Mouse (Mus musculus) left cerebral cortex, adult 11 months (tissue): Measurements from ENCODE around the gene Maml3.

Experiments
- DNase-seq: peaks from one replicate; pipeline ENCODE4 v3.0.0; 2022; ENCODE audit warnings: low spot score

Gene Maml3

DNA sequence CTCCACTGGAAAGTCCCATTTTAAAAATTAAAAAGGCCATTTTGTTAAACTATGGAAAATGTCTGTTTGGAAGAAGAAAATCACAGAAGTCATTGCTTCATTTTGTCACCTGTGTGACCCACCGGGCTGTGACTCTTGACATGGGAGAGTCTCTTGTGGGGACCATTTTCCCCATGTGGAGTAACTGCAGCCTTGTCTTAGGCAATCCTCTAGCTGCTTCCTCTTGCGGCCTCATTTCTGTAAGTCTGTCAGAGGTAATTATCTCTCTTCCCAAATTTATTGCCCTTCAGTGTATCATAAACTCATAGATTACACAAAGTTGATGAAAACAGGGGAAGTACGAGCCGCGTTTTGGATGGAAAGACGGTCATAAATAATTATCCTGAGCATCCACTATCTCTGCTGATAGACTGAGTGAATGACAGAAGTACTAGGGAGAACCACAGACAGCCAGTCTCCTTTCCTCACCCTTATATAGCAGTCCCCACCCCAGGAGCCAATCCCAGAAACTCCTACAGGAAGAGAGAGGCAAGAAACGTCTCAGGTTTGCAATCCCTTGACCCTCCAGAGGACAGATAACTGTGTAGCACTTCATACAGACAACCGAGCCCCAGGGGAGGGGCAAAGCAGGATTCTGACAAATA is 14.5 kb downstream of the Maml3 start:
- no peak for DNase-seq

DNA sequence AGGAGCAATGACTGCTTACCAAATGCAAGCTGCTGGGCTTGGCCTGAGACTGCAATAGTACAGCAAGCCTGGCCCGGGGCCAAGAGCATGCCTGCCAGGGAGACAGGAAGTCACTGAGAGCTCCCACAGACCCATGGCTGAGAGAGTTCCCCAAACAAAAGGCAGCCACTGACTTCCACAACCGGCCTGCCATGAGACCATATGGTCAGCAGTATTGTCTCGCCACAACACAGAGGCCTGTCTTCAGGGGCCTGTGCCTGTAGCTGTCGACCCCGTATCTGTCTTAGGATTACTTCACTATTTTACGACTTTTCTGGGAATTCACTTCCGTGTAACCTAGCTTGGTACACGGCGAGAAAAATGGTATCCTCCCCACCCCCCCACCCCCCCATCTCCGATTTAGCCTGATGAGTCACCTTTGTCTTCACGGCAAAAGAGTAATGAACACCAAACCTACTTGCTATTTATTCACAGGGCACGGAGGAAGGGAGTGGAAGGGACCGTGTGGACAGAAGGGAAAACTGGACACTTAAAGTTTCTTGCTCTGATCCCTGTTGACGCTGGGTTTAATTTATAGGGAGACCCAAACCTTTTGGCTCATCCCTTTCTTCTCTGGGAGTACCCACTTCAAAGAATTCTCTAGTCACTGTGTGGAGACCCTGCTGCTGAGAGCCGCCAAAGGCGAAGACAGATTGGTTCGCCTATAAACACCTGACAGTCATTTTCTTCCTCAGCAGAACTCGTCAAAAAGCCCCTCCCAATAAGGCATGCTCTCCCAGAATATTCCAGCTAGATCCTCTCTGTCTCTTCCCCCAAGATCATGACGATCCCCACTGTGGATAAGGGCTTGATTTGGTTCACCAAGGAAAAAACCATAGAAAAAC is 16.2 kb downstream of the Maml3 start:
- DNase-seq, result peak; percentile 84

DNA sequence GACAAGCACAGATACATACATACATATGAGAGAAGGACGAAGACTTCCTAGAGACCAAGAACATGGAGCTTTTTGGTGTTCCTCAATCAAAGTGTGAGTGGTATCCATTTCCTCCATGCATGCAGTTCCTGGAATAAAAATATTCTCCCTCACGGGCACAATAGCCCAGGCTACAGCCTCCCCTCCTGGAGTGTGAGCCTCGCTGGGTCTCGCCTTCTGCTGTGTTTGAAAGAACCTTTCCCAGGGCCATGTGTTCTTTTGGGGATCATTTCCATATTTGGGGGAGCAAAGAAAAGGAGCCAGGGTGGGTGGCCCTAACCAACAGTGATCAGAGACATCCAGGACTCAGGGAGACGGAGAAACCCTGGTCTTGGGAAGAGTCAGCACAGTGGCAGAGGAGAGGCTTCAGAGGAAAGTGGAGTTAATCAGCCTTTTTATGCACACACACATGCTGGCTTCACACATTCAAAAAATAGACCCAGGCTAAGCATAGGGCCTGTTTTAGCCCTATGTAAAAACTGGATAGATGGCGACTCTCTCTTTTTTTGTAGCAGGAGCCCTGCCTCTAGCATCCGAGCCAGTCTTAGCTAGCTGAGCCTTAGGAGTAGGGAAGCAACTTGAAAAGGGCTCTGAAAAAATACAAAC is 17.1 kb downstream of the Maml3 start:
- DNase-seq, result no peak

DNA sequence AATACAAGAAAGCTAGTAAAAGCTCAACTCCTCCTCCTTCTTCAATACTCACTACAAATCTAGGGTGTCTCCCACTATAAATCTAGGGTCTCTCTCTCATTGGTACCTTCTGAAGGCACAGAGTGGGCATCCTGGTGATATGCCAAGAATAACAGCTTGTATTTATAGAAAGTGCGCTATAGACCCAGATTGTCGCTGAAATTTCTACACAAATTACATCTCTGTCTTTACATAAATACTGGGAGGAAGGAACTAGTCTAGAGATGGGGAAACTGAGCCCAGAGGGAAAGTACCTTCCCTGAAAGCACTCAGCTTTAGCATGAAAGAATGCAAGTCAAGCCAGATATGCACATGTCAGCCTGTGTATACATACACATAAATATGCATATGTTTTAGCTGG is 26.1 kb downstream of the Maml3 start:
- no peak for DNase-seq

DNA sequence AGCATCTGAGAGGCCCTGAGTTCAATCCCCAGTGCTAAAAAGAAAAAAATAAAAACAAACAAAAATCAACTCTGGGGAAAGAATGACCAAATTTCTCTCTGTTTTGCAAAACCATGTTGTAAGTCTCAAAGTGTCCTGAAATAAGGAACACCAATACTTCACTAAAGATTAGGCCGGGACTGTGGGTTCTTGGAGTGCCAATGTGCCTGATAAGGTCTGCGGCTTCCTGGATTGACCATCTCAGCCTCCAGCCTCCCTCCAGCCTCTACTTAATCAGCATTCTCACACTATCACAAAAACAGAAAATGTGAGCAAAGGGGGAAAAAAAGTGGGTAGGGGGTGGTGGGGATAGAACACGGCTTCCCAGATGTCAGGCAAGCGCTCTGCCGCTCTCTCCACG is 30.9 kb downstream of the Maml3 start:
- no peak for DNase-seq

DNA sequence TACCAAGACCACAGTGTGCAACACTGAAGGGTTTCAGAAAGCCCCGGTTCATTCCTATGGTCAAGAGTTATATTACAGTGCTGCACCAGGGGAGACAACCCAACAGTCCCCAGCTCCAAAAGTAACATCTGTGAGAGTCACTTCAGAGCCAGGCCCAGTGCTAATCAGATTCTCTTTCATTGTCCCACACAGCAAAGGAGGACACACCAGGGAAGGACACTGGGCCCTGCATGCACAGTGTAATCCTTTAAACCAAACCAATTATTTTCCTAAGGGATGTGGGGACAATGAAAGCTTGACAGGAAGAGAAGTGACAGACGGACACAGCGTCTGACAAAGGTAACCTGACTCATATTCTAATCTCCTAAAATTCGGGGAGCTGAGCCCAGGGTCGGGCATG is 32.9 kb downstream of the Maml3 start:
- DNase-seq, result no peak

DNA sequence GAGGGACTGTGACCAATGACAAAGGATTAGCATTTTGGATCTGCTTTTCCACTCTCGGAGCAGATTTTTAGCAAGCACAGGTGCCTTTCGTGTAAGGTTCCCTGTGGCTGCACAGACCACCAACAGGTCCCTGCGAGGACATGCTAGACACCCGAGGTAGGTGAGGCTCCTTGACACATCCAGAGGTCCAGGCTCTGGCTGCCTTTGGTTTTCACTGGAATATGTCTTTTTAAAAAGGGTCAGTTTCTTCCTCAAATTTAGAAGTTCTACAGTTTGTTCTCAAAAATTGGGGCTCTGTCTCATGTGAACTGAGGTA is 34.8 kb downstream of the Maml3 start:
- no peak for DNase-seq

DNA sequence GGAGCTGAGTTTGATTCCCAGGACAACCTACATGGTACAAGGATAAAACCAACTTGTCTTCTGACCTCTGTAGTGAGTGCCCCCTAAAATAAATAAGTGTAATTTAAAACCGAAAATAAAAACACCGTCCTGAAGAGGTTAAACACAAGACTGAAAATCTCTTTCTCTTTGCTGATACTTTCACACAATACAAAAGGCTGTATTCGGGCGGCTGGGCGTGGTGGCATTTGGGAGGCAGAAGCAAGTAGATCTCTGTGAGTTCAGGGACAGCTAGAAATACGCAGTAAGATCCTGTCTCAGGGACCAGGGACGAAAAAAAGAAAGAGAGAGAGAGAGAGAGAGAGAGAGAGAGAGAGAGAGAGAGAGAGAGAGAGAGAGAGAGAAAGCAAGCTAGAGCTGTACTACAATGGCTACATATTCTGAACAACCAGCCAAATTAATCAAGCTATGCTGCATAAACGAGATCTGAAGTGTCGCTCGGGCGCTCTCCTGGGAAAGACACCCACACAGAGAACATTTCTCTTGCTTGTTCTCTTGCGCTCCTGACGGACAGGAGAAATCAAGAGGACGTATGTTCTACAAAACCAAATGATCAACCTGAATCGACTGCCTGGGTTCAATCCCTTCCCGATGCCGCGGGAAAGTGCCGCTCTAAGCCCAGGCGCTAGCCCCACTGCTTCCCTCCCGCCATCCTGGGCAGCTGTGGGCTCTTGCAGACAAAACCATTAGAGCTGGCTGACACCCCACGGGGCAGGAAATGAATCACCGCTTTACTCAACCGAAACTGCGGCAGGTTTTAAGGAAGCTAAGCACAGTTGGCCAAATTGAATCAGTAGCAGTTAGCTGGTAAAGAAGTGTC is 35.3 kb downstream of the Maml3 start:
- DNase-seq, result no peak

DNA sequence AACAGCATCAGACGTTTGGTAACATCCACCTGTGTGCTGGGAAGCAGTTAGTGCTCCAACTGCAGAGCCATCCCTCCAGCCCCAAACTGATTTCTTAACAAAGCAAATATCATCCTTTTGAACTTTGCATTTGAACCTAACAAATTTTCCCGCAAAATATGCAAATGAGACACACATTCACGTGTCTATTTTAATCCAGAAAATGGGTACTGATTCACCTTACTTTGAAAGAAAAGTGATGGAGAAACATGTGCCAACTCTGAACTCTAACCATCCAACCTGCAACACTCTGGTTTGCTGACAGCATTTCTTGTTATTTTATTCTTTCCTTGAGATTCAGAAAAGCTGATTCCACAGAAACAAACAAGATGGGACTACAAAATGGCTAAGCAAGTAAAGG is 36.0 kb downstream of the Maml3 start:
- DNase-seq, result no peak

DNA sequence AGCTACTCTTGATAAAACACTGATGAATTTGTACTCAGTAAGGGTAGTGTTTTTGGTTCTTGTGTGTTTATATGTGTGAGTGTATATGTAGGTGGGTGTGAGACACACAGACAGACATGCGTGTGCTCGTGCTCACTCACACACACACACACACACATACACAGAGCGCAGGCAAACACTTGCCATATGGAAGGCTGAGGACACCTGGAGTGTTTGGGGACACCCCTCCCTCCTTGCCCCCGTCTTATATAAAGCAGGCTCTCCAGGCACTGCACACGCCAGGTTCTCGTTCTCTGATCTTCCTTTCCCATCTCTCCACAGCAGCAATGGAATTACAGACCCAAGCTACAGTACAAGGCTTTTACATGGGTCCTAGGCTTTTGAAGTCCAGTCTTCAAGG is 37.7 kb downstream of the Maml3 start:
- no peak for DNase-seq

DNA sequence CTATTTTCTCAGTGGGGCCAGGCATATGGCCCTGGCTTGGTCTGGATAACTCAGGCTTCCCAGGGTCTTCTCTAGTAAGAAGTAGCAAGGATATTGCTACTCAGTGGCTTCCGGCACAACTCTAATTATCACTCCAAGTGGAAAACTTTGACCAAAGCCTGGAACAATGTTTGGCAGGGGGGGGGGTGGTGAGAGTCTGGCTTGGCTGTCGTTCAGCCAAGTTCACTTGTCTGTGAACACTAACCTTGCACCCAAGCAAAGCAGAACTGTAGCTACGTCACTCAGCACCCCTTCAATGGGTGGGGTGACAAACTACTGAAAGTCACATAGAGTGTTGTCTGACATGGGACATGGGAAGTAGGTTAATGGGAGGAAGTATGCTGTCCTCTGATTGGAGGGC is 38.7 kb downstream of the Maml3 start:
- no peak for DNase-seq

DNA sequence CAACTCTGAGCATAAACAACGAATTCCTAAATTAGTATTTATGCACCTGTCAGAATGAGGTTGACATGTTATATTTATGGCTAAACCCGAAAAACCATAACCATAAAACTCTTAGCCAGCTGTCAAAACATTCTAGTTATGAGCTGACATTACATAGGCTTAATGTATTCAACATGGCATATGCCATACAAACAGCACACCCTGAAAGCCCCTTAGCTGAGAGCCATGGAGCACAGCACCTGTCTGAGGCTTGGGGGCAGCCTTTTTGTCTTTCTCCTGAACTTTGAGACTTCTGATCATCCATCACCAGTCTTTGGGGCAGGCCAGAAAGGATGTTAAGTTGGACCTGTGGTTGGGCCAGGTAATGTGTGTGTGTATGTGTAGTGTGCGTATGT is 41.6 kb downstream of the Maml3 start:
- DNase-seq, result no peak

DNA sequence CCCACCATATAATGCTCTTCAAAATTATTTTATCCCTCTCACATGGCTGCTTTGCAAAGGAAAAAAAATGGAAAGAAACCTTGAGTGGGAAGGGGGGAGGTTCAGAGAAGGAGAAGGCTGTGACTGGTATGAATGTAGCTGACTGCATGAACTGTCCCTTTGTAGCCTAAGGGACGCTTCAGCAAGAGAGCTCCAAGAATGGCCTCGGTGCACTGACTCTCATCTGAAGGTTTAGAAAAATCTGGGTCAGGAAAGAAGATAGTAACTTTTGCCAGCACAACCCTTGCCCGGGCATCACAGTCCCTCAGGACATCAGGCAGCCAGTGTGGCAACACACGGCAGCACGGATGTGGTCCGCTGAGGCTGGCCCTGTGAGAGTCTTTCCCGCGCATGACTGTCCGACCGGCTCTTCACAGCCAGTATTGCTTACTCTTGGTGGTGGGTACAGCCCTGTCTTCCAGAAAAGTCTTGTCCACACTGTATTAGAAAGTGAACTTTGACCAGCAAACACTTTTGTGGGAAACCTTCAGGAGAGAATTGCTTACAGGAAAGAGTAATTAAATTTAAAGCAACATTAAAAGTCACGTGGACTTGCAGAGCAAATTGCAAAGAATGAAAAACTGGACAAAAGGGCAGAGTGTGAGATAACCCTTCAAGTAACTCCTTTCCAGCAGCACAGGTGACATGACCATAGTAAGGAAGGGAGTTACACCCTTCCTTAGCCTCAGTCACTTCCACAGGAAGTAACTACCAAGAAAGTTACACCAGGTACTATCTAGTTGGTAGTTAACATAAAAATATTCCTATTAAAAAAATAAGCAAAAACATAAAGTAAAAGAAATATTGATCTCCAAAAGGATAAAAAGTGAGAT is 42.3 kb downstream of the Maml3 start:
- DNase-seq, result no peak

DNA sequence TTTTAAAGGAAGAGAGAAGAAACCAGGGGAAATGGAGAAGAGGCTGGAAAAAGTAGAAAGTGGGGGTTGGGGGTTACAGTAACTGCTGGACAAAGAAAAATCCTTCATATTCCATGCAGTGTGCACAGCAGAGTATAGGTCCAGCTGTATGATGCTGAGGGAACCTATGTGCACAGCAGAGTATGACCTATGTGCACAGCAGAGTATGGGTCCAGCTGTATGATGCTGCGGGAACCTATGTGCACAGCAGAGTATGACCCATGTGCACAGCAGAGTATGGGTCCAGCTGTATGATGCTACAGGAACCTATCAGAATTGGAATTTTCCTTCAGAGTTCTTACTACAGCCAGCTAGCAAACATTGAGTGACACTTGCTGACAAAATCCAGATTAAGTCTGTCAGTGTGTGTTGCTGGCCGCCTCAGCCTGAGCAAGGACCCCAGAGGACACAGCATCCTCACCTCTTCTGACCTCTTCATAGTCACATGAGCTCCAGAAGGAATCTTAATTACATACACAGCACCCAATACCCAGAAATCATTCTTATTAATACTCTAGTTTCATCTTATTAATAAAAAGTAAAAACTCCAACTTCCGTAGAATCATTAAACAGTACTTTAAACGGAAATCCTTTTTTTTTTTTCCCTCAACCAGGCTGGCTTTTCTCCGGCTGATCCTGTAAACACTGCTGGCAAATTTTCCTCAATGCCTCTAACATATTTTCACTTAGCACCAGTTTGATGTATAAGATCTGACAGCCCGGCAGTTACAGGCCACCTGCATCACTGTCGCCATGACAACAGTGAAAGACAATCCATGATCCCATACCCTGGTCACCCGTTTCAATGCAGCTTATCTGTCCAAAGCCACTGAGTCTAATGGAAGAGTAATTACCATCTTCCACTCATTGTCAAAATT is 43.1 kb downstream of the Maml3 start:
- DNase-seq, result no peak

DNA sequence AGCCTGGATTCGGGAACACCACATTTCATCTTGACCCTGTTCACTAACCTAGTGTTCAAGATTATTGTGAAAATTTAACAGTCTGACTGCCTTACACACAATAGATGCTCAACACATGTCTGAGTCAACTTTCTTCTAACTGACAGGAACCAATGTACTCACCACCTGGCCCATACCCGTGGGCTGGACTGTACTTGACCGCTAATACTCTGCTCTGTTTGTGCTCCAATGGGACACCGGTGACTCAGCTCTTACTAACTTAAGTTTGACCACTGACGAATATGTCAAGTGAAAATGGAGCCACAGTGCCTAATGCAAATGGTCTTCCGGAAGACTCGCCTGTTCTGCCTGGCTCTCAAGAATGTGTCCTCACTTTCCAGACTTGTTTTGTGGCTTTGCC is 44.0 kb downstream of the Maml3 start:
- no peak for DNase-seq

DNA sequence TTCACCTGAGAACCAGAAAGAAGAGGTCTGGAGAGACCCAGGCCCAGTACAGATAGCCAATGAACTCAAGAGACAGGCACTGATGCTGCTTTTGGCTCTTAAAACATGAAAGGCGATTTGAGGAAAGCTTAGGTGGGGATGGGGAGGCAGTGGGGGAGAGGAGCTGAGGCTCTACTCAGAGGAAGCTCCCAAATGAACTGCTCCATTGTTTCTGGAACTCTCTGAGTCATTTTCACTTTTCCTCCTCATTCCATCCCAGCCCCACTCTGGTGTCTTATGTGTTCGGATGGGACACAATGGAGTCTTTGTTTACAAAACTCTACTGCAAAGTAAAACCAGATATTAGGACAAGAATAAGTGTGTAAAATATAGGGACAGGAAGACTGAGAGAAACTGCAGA is 53.1 kb downstream of the Maml3 start:
- no peak for DNase-seq

DNA sequence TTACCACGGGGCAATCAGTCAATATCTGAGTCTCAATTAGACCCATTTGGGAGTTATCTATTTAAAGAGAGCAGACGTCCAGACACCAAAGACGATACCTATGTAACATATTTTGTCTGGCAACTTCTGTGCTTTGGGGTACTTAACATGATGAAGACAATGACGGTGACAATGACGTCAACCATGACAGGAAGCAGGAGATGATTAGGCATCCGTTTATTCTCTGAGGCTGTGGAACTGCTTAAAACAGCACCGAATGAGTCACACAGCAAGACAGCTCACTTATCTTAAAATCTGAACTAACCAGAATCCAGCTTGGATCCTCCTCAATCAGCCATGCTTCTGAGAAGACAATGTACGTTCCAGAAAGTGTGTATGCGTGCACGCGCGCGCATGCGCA is 56.8 kb downstream of the Maml3 start:
- DNase-seq, result no peak

DNA sequence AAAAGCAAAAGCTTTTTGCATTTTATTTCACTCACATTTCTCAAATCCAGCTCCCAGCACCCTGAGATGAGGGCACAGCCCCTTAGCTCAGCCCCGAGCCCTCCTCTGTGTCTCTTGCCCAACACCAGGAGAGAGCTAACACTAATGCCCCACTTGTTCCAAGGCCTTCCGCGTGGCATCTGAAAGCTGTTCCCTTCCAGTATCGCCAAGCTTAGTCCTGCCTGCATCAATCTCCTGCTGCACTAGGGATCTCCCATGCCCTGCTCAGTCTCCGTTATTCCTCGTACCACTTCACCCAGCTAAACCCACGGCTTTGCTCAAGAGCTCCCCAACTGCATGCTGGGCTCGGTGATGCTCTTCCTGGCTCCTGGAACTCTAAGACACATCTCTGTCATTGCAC is 57.3 kb downstream of the Maml3 start:
- no peak for DNase-seq

DNA sequence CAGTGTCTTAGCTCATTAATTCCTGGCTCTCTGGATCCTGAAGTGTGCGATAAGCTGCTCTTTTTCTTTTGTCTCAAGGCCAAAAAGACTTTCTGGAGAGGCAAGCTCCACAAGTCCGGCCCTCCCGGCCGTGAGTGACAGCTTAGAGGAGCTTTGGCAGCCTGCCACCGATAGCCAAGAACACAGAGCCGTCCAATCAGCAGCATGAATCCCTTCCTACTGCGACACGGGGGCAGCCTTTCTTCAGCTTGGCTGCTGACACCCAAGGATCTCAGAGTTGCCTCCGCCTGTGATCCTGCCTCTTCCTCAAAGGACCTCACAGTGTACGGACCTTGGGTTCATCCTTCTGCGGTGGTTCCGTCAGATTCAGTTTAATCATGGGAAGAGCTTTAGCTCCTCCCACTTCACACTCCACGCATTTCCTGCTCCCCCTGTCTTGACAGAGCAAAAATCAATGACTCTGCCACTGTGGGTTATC is 57.9 kb downstream of the Maml3 start:
- peak; percentile 85 for DNase-seq

DNA sequence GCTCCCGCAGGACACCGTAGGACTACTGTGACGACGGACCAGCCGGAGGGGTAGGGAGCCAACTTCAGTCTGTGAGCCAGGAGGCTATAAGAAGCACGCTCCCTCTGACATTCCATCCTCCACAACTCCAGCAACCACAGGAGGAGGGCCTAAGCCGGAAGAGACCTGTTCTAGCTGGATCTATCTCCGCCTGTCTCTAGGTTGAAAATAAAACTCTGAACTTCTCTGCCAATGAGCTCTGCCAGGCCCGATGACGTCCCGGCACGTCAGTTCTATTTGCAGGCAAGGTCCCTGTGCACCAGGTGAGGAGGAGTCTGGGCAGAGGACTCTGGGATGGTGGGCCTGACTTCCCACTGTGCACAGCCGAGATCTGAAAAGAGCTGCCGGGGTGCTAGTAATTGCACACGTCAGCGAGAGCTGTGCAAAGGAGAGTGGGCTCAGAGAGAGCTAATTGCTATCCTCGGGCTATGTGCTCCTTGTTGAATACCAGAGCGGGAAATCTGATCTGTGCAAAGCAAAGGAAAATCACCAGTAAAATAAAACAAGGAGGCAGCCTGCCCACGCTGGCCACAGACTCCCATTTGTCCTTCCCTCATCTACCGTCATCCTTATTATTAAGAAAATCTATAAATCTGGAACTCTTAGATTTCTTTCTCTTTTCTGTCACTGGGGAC is 58.7 kb downstream of the Maml3 start:
- DNase-seq, result peak; percentile 78
